Mouse (Mus musculus): ENCODE data around the gene Smim13.
"Not testable (repeated sequence)": the region's sequence is repeated elsewhere in the genome, so short reads cannot be mapped to it uniquely, and the experiment has no call there.

Smim13 gene

DNA sequence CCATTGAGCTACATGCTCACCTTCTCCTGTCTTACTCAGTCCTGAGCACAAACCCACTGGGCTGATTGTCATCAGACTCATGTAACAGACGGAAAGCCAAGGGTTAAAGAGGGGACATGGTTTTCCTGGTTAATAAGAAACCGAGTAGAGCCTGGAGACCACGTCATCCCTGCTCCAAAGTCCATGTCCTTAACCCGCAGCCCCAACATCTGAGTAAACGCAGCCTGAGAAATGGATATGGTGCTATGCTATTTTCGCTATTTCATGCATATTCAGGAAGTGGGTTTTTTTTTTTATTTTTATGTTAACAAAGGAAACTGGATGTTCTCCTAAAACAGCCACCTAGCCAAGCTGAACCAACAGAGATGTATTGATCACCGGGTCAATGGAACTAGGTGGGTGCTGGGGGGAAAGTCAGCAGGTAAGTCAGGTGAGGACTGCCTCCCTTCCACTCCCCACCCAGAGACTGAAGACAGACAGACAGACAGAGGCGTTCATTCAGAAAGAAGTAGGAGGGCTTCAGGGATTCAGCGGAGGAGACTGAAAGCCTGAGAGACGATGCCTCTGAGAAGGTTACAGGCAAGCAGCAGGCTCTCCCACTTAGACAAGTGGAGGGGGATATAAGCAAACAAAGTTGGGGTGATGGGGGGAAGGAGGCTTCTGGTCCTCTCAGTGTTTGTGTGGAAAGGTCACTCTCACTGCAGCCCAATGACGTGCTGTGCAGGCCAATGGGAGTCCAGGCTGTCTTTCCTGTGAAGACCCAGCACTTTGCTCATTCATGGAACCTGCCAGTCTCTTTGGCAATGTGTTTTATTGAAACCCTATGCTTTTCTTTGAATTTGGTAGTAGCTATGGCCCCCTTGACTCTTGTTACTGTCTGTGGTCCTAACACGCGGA lies 13.6 kb upstream of the Smim13 start:
- no peak for DNase-seq (ENCODE audit: low read depth, low spot score)

DNA sequence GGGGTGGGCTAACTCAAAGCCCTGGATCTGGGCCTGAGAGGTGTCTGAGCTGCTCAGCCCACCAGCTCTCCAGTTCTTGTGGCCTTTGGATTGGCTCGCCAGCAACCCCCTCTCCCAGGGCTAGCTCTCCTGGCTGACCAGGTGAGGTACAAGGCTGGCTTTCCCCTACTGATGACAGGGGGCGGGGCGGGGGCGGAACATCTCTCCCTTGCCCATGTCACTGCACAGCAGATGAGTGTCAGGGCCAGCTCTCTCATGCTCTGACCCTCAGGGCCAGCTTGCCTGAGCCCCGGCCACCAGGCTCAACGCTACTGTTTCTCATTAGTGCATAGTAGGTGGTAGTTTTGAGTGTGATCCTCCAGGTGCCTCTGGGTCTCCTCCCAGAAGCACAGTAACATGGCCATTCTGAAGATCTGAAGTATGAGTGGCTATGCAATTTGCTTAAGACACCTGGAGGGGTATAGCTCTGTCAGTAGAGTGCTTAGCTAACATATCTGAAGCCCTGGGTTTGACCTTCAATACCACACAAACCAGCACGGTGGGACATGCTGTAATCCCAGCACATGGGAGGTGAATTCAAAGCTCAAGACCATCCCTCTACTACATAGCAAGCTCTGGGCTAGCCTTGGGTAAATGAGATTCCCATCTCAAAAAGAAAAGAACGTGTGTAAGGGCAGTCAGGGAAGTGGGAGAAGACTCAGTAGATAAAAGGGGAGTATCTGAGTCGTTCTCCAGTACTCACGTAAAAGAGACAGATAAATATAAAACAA lies 11.4 kb upstream of the Smim13 start:
- DNase-seq (ENCODE audit: low read depth, low spot score) = no peak

DNA sequence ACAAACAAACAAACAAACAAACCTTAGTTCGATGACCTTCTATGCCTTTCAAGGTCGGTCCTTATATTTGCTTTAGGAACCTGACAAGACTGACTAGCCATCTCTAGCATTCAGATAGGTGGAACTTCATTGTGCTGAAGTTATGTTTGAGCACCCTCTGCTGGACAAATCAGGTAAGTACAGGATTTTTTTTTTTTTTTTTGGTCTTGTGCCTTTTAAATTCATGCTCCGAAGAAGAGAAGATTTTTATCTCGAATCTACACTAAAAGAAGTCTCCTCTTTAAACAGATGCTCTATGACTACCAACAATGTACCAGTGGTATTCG lies 10.9 kb upstream of the Smim13 start:
- DNase-seq (ENCODE audit: low read depth, low spot score) = peak; percentile 74

DNA sequence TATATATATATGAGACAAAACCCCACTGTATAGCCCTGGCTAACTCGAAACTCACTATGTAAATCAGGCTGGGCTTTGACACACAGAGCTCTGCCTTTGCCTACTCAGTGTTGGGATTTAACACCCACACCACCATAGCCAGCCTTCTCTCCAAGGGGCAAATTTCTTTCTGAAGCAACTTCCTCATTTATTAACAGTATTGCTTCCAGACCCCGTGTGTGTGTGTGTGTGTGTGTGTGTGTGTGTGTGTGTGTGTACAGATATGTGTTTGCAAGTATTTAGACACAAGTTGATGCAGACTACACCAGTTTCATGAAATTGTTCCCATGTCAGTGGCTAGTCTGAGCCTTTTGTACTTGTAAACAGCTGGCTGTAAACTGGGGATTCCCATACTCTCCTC lies 8.1 kb upstream of the Smim13 start:
- no peak for DNase-seq (ENCODE audit: low read depth, low spot score)

DNA sequence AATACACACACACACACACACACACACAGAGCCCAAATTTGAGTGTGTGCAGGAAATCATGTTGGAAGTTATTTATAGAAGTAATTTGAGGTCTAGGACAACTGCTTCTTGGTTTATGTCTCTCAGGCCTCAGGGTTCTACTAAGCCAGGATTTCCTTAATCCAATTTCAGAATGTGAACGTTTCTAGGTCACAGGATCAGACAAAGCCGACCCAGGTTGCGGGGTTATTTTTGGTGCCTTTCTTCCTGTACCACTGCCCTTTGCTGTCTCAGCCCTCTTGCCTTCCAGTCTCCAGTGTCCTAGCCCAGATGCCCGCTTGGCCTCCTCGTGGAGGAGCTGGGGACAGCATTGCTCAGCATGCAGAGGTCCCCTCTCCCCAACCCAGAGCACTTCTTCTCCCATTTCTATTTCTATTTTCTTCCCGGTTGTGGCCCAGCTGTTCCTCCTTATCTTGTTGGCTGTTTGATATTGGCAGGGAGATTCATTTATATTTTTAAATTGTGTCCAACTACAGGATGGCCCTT lies 5.3 kb upstream of the Smim13 start:
- no peak for DNase-seq (ENCODE audit: low read depth, low spot score)

DNA sequence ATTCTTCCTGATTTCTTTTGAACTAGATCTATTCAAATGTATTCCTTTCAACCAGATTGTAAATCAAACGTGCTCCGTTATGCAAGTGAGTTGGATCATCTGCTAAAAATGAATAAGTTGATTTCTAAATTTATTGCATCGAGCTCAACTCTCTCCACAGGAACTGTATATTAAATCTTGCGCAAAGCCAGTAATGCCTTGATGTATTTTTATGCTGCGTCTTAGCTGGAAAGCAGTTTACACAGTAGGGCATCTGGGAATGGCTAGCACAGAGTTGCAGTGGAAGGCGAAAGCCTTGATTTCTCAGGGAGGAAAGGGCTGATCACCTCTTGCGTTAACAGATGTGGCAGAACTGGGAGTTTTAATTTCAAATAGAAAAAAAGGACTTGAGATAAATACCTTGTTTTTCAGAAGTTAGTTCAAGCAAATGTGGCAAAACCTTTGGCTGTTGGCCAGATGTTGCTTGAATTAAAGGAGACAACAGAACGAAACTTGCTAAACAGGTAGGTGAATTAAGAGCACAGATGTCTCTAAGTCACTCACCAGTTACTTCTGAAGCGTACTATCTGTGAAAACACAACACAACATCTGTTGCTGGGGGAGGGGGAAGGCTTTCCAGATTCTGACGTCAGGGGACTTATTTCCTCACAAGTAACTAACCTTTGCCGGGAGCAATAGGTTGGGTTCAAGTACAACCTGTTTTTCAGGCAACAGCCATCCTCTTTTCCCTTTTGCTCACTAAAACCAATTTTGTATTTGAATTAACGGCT lies 708 bp upstream of the Smim13 start:
- no peak for DNase-seq (ENCODE audit: low read depth, low spot score)

DNA sequence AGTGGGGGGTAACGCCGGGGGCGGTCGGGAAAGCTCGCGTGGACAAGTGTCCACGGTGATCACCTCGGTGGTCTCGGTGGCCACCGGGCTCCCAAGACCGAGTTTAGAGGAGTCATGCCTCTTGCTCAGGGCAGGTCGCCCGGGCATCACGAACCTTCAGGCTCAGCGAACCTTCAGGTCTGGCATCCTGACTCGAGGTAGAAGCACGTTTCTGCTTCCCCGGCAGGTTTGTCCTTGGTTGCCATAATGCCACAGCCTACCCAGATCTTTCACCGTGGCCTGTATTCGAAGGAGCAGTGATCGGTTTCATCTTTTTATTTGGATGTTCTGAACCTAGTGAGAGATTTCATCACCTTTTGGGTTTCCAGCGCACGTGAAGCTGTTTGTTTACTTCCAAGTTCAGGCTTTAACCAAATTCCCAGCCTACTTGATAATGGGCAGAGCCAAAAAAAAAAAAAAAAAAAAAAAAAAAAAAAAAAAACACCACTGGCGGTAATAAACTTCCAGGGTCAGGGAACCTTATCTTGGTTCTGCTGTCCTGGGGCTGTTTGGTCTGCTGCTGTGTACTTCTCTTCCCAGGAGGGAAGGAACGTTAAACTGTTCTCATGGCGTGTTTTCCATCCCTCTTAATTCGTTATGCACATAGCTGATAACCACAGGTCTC lies 806 bp downstream of the Smim13 start:
- peak; percentile 58 for DNase-seq (ENCODE audit: low read depth, low spot score)

DNA sequence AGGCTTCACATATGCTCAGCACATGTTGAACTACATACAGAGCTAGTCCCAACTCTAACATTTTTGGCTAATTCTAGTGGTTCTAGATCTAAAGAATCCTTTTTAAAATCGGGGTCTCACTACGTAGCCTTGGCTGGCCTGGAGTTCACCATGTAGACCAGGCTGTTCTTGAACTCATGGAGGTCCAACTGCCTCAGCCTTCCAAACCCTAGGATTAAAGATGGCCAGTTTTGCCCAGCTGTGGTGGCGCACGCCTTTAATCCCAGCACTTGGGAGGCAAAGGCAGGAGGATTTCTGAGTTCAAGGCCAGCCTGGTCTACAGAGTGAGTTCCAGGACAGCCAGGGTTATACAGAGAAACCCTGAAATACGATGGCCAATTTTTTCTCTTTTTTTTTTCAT lies 1.6 kb downstream of the Smim13 start:
- DNase-seq (ENCODE audit: low read depth, low spot score) = not testable (repeated sequence)

DNA sequence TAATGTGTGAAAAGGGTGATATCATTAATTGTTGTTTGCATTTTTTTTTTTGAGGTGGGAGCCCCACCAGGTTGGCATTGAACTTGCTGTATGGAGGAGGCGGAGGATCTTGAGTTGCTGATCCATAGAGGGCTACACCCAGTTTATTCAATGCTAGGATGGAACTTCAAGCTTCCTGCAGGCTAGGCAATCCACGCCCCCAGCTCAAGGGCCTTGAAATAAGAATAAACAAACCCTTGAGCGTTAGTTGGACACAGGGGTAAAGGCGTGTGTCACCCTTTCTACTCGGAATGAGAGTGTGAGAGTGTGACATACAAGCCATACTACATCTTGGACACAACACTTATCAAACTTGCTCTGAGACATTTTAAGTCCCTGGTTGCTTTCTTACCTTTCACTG lies 2.0 kb downstream of the Smim13 start:
- peak; percentile 32 for DNase-seq (ENCODE audit: low read depth, low spot score)

DNA sequence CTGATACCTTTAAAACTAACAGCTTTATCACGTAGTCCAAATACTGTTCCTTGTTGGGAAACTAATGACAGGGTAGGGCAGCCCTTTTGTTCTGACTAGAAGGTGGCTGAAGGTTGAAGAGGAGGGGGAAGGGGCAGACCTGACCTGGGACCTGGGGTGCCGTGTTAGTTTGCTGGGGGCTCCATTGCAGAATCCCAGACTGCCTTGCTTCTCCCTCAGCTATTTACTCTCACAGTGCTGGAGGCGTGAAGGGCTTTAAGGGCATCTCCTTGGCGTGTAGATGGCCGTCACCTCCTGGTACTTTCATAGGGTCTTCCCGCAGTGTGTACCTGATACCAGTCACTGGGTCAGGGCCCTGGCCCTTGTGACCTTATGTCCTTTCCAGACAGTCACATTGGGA lies 2.5 kb downstream of the Smim13 start:
- DNase-seq (ENCODE audit: low read depth, low spot score) = no peak

DNA sequence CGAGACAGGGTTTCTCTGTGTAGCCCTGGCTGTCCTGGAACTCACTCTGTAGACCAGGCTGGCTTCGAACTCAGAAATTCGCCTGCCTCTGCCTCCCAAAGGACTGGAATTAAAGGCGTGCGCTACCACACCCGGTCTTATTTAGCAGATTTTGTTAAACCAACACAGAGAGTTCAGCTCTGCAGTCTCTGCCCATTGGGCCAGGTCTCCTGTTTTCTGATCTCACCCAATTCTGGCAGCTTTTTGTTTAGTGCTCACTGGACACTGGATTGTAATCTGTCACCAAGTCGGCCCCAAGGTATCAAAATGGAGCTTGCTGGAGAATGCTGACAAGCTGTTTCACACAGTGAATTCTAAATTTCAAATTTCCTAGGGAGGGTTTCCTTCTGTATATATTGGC lies 3.1 kb downstream of the Smim13 start:
- no peak for DNase-seq (ENCODE audit: low read depth, low spot score)

DNA sequence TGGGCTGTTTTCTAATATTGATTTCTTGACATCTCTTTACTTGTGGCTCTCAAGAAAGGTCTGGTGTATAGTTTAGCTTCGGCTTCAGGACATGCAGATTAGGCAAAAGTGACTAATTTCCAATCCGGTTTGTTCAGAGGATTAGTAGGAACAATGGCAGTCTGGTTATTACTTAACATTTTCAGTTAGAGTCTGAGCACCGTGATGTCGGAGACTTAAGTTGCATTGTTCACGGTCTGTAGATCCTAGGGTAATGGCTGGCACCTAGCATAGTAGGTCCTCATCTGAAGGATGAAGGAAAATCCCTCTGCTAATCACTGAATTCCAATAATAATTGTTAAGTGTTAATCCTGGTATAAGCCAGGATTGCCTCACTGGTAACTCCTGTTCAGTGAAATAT lies 6.5 kb downstream of the Smim13 start:
- DNase-seq (ENCODE audit: low read depth, low spot score) = no peak

DNA sequence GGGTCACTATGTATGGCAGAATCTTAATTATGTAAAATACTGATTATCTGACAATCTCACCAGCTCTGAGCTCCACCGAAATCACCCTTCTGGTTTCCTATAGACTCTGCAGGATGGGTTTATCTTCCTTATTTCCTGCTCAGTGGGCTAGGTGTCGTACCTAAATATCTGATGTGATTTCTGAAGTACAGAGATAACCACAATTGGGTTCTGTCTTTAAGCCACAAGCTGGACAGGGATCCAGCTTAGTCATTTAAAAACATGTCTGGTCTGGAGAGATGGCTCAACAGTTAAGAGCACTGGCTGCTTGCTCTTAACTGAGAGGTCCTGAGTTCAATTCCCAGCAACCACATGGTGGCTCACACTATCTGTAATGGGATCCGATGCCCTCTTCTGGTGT lies 7.3 kb downstream of the Smim13 start:
- no peak for DNase-seq (ENCODE audit: low read depth, low spot score)

DNA sequence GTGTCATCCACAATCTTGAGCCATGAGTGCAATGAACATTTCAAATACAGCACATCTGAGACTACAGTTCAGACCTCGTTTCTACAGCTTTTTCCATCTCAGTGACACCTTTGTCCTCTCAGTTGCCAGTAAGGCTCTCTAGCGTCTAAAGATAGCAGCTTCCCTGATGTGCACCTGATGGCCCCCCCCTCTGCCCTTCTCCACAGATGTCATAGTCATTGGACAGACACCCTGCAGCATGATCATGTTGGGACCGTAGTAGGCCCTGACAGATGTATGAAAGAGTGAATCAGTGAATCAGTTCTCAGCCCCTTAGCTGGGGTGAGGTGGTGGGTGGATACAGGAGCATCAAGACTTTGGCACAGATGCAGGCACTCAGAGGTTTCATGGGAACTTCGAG lies 8.2 kb downstream of the Smim13 start:
- DNase-seq (ENCODE audit: low read depth, low spot score) = no peak

DNA sequence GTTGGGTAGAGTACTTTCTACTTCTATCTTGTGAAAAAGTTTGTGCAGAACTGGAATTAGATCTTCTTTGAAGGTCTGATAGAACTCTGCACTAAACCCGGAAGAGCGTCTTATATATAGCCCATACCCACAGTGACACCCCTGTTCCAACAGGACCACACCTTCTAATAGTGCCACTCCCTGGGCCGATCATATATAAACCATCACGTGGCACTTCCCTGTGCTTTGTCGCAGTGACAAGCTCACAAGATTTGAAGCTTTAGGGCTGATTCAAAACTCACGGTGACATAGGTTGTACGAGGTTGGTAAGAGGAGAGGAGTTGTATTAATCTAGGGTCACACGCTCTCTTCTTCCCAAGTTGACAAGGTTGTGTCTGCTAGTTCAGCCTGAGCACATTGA lies 12.0 kb downstream of the Smim13 start:
- not testable (repeated sequence) for DNase-seq (ENCODE audit: low read depth, low spot score)

DNA sequence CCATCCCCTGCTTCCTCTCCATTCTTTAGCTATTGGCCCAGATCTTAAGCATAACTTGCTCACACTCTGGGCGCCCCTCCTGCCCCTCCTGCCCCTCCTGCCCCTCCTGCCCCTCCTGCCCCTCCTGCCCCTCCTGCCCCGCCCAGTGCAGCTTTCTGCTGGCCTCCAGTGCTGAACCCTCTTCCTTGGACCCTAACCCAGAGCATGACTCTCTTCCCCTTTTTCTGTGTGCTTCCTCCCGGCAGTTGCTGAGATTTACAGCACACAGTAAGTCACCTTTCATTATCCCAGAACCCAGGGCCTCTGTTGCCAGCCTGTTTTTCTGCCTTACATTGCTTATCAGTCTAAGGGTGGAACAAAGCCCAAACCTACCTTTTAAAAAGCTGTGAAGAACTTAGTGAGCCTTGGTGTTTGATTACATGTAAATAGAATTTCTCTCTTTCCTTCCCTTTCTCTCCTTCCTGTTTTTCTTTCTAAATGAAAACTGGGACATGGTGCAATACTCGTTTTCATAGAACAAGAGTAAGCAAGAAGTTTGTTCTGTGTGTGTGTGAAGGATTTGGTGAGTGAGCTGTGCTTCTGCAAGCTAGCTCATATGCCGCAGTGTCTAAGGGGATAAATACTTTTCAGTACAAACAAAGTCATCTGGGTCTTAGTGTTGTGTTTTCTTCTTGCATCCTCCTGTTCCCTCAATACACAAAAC lies 13.8 kb downstream of the Smim13 start:
- DNase-seq (ENCODE audit: low read depth, low spot score) = no peak

DNA sequence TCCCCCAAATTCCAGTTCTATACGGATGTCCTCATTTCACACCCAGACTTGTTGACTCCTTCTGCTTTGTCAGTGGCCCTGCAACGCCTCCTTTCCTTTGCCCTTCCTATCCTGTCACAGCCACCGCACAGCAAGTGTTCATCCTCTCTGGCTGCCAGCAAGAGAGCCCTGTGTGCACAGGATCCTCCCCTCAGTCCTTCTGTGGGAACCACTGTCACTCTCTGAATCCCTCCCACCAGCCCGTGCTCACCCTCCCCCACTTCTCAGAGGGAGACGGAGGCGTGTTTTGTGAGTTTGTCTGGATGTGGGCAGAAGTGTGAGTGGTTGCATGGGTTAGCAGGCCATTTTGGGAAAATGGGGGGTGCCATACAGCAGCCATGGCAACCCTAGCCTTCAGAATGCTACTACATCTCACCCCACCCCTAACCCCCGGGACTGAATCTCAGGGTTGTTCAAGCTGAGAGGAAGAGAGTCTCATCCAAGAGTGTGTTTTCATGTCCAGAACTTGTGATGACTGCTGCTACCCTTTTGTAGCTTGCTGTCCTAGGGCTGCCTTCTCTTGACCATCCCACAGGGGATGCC lies 18.3 kb downstream of the Smim13 start:
- DNase-seq (ENCODE audit: low read depth, low spot score) = peak; percentile 34

DNA sequence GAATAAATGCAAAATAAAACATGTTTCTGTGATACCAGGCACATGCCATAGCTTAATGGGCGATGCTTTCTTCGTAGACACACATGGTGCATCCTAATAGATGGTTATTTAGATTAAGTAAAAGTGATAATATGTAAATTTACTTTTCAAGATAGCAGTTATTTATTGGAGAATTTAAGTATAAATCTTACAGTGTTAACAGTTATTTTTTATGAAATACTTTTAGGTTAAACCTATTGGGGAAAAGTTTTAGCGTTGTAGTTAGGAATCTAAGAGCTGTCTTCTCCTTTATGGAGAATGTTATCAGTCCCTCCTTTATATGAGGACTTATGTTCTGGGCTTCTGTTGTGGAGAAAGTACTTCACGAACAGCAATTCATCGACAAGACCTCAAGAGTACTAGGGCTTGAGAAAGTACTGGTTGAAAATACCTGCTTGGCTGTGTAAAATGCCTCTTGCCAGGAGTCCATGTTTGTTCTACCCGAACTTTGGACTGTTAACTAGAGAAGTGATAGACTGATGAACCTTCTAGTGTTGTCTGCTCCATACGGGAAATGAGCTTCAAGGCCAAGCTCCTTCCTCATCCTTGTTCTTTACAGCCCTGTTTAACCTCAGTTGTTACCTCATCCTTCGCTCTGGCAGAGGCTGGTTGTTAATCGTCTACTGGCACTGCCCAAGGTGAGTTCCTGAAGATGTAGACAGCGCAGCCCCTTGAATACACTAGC lies 24.4 kb downstream of the Smim13 start, which contains the start of gene Gm17364:
TSS of gene Gm17364 (minus strand) at position 51 of the 724 bp plus-strand sequence.
- no peak for DNase-seq (ENCODE audit: low read depth, low spot score)

DNA sequence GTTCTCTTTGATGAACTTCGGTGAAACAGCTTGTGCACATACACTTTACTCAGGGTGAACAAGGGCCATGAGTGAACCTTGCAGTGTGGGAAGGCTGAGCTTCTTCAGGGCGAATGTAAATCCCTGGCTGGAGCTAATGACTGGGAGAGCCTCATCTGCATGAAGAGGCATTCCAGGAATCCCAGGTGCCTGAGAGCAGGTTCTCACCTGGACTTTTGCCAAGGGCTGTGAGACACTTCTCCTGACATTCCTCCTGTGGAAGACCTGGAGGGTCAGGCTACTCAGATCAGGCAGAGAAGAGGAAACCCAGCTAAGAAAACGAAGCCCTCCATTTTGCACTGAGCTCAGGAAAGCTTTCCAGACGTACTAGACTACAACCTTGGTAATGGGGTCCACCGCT lies 31.1 kb downstream of the Smim13 start:
- DNase-seq (ENCODE audit: low read depth, low spot score) = peak; percentile 39

DNA sequence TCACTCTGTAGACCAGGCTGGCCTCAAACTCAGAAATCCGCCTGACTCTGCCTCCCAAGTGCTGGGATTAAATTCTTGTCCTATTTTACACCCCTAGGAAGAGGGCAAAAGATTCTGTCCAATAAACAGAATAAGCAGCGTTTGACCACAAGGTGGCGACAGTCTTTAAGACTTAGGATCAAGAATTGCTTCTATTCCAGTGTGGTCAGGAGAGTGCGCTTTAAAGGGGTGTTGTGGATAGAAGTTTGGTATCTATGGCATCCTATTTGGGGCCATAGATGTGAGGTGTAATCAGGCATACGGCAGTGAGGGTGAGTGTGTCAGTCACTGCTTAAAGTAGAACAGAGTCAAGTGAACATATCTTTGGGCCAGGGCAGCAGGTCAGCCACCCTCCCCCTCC lies 33.6 kb downstream of the Smim13 start:
- DNase-seq (ENCODE audit: low read depth, low spot score) = peak; percentile 83

Measured in ZHBTc4 (cell line).